Mouse (Mus musculus) cerebellum, adult 2 months (tissue): Measurements from ENCODE around the gene Mrpl39. TPM values are rescaled to one million over a fixed set of nuclear protein-coding genes. Genes with fewer than 3 reads are reported as not detected.

ENCODE experiments used
- DNase-seq, 2 experiments: peaks; one replicate each; pipeline ENCODE4 v3.0.0; 2021
- H3K27ac ChIP-seq: fragments of 200-500 bp; 2 replicates; pipeline ENCODE4 v1.5.1; 2012; ENCODE audit warnings: low read length, control low read depth, inconsistent platforms; ENCODE audit not compliant: insufficient read depth
- H3K27me3 ChIP-seq: fragments of 200-500 bp; 2 replicates; pipeline ENCODE4 v1.6.1; 2012; ENCODE audit warnings: inconsistent platforms, mild to moderate bottlenecking, low read length, moderate library complexity; ENCODE audit not compliant: control insufficient read depth, insufficient read depth
- H3K4me1 ChIP-seq: fragments of 200-500 bp; 2 replicates; pipeline ENCODE4 v1.6.1; 2011; ENCODE audit warnings: low read length; ENCODE audit not compliant: control insufficient read depth, insufficient read depth
- H3K4me3 ChIP-seq: fragments of 200-500 bp; replicated peaks from 2 replicates; pipeline ENCODE3; 2011; ENCODE audit warnings: mild to moderate bottlenecking, low read depth, low read length, control low read depth; ENCODE audit not compliant: insufficient read depth
- CTCF ChIP-seq: fragments of 200-500 bp; IDR thresholded peaks from 2 replicates; pipeline ENCODE4 v1.5.1; 2011; ENCODE audit warnings: low read depth, mild to moderate bottlenecking, control low read depth, low read length, moderate library complexity, borderline replicate concordance; ENCODE audit not compliant: insufficient read depth
- POLR2A ChIP-seq: fragments of 200-500 bp; IDR thresholded peaks from 2 replicates; pipeline ENCODE4 v1.6.1; 2011; ENCODE audit warnings: low read length, control low read depth, borderline replicate concordance; ENCODE audit not compliant: insufficient read depth
- WGBS: fragments of 180-500 bp; shearing (Covaris S2); methylation state at CpG from one replicate; pipeline ENCODE4 v1.1.7; 2018; 5-methylcytosine and 5-hydroxymethylcytosine counted together
- polyA plus RNA-seq: library from polyadenylated mRNA; depleted of rRNA; stranded (reverse); fragments of >200 nt; gene quantifications from 2 replicates; pipeline ENCODE4 v1.2.3, GENCODE M21; 2012

Gene Mrpl39
- polyA plus RNA-seq, 1 experiment: 28.6 TPM

DNA sequence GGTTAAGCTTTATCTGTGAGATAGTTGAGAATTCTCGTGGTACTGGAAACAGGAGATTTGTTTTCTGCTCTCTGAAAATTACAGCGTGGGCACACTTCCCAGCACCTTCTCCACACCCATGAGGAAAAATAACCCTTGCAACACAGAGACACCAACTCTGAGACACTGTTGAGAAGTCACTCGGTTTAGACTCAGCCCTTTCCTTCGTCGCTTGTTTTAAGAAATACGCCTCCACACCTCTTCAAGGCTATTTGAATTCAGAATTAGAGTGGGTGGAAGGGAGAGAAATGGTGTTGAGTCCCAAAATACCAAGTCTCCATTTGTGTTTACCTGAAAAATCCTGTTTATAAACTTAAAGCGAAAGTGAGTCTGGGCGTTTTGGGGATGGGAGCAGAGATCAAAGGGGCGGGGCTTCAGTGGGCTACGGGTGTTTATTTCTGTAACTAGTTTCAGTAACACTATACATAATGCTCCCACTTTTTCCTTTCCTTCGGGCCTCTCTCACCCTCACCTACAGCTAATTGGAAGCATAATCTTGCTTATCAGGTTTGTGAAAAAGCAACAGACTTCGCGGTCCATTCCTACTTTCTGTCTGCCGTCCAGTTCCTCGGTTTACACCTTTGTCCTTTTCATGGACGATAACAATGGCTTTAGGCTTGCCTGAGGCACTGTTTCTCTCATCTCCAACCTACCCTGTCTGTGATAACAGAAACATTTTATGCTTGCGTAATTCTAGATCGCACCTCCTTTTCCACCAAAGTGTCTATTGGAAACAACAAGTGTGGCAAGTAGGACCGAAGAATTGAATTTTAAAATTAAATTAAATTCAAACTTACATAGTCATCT lies 34.3 kb upstream of the Mrpl39 start:
- Histone ChIP-seq H3K4me1 (peaks cover 5% of the 10 kb centered on the region; the same call in 1 of the 2 replicates), H3K27me3 (peaks cover 3% of the 10 kb centered on the region; the same call in 1 of the 2 replicates), H3K4me3 (no peak overlapping the region), H3K27ac (no peak overlapping the region)
- 90% methylated on average over 19 of the region's 19 CpGs for WGBS
- no peak for DNase-seq
- TF ChIP-seq POLR2A (no peak), CTCF (no peak)

DNA sequence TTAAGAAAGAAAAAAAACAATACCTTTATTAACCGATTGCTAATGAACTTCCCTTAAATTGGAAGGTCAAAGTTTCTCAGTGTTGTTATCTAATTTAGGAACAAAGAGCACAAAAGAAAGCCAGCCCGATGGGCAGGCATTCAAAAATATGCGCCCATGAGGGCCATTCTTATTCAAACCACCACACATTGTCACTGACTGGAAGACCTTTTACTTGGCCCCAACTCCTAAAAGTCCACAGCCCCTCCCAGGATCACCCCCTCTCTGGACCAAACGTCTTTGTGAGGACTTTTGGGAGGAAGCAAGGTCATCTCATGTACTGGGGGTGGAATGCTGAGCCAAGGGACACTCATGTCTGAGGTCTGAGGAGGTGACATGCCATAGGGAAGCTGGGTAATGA lies 33.6 kb upstream of the Mrpl39 start:
- H3K4me3 ChIP-seq: no peak overlapping the region
- TF ChIP-seq CTCF: no peak
- no peak for TF ChIP-seq POLR2A
- no peak overlapping the region for H3K27ac ChIP-seq
- H3K4me1 ChIP-seq: no peaks in the 10 kb centered on the region
- peaks cover 3% of the 10 kb centered on the region; the same call in 1 of the 2 replicates for H3K27me3 ChIP-seq
- WGBS: 51% methylated on average over 4 of the region's 4 CpGs
- DNase-seq: no peak

DNA sequence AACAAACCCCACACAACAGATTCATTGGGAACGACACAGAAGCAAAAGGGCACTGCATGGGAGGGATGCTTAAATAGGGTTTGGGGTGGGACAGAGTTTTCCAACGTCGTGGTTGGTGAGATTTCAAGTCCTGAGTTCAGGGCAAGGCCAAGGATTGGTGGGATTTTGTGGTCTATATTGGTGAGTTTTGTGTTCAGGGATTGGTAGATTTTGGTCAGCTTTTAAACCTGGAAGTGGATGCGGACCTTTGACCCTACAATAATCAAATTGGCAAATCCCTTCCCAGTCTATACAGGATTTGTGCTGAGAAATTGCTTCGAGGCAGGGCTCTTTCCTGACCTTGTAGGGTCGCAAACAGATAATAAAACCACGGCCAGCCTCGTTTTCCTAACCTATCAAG lies 32.4 kb upstream of the Mrpl39 start:
- no peak for DNase-seq
- WGBS: 82% methylated on average over 8 of the region's 8 CpGs

DNA sequence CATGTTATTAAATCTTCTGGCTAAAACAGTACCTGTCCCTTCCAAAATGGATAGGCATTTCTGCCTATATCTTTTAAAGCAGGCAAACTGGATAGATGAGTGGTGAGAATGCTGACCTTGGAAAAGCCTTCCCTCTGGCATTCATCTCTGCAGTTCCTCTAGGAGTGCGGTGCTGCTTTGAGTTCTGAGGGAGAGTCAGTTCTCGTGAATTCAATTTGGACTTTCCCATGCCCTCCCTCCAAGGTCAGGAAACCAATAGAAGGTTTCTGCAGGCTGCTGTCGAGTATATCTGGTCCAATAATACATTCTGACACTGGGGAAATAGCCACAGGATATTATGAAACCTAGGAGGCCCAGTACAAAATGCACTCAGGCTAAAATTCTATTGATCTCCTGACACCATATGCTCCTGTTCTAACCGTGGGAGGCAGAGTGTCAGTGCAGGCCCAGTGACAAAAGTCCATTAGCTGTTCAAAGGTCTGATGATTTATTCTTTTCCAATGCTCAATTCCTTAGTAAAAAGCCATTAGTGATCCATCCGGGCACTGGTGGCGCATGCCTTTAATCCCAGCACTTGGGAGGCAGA lies 10.3 kb upstream of the Mrpl39 start:
- Histone ChIP-seq H3K27ac (no peak overlapping the region), H3K27me3 (no peaks in the 10 kb centered on the region), H3K4me1 (no peaks in the 10 kb centered on the region), H3K4me3 (no peak overlapping the region)
- DNase-seq: no peak
- TF ChIP-seq POLR2A: no peak
- no peak for TF ChIP-seq CTCF
- 66% methylated on average over 6 of the region's 6 CpGs for WGBS

More for the DNA sequence above, 32.4 kb upstream of the Mrpl39 start:
- Histone ChIP-seq H3K27me3 (peaks cover under 1% of the 10 kb centered on the region; the same call in 1 of the 2 replicates), H3K4me3 (no peak overlapping the region), H3K4me1 (no peaks in the 10 kb centered on the region), H3K27ac (no peak overlapping the region)
- TF ChIP-seq POLR2A: no peak

- TF ChIP-seq POLR2A: no peak
- TF ChIP-seq CTCF: no peak
- DNase-seq: no peak
- 23% methylated on average over 10 of the region's 10 CpGs for WGBS
- Histone ChIP-seq H3K4me3 (no peak overlapping the region), H3K4me1 (no peaks in the 10 kb centered on the region), H3K27ac (no peak overlapping the region), H3K27me3 (no peaks in the 10 kb centered on the region)
These were observed 9.4 kb upstream of the Mrpl39 start for GRCm38 (mm10) chr16:84744703-84745490.

- WGBS: 76% methylated on average over 3 of the region's 3 CpGs
- TF ChIP-seq POLR2A (no peak), CTCF (no peak)
- no peak overlapping the region for H3K4me3 ChIP-seq
- no peak overlapping the region for H3K27ac ChIP-seq
- H3K4me1 ChIP-seq: peaks cover 3% of the 10 kb centered on the region
- no peak for DNase-seq
- H3K27me3 ChIP-seq: no peaks in the 10 kb centered on the region
These were observed 1.8 kb upstream of the Mrpl39 start for GRCm38 (mm10) chr16:84737358-84737757.

DNA sequence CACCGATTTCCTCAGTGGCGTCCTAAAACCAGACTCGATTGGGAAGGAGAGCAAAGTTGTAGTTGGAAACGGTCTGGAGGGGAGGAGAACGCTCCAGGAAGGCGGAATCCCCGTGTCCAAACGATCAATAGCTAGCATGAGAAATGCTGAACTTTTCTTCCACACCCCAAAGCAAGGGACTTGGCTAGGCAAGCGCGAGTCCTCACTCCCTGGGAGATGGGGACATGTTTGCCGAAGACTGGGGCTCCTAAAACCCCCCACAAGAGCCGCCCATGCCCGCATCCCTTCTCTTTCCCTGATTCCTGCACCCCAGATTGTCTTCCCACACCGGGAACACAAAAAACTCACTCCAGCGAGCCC lies 756 bp downstream of the Mrpl39 start:
- Histone ChIP-seq H3K27me3 (no peaks in the 10 kb centered on the region), H3K4me1 (peaks cover 3% of the 10 kb centered on the region), H3K27ac (peak overlapping the region; percentile 44), H3K4me3 (peak overlapping the region; percentile 95)
- DNase-seq: no peak
- under 1% methylated on average over 15 of the region's 15 CpGs for WGBS
- TF ChIP-seq CTCF (no peak), POLR2A (no peak)
